Mouse (Mus musculus) cortical plate, adult 2 months (tissue): ENCODE results near the gene Fat4.

Experiments
- CTCF ChIP-seq: fragments of 200-500 bp; IDR thresholded peaks from 2 replicates; pipeline ENCODE4 v1.5.1; 2011; ENCODE audit warnings: mild to moderate bottlenecking, control low read depth, low read length; ENCODE audit not compliant: insufficient read depth; ENCODE audit errors: extremely low read depth
- POLR2A ChIP-seq: fragments of 200-500 bp; IDR thresholded peaks from 2 replicates; pipeline ENCODE4 v1.6.1; 2011; ENCODE audit warnings: mild to moderate bottlenecking, low read length, control low read depth; ENCODE audit not compliant: insufficient read depth; ENCODE audit errors: extremely low read depth

DNA sequence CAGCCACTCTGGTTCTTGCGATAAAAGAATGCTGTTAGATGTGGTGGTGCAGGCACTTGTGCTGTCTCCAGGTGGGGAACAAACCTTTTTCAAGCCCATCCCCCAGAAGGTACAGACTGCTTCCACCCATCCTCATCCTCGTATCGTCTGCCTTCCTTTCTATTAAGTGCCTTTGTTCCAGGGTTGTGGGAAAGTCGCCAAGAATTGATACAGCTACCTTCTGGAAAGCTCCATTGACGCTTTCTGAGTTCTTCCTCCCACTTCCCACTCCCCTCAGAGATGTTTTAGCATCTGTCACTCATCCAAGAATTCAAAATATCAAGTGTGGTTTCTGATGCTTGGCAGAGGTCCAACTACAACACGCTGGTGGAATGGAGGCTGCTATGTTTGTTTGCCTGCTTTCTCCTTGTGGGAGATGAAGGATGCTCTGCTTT, 6.1 kb downstream of the Fat4 start:
- no peak for TF ChIP-seq CTCF
- TF ChIP-seq POLR2A = no peak
